Mouse (Mus musculus): Measurements from ENCODE around the gene Slc18a2. TPM values are rescaled to one million over a fixed set of nuclear protein-coding genes. Genes with fewer than 3 reads are reported as not detected.

The Slc18a2 gene
- polyA plus RNA-seq, 1 experiment = 0.22 TPM

DNA sequence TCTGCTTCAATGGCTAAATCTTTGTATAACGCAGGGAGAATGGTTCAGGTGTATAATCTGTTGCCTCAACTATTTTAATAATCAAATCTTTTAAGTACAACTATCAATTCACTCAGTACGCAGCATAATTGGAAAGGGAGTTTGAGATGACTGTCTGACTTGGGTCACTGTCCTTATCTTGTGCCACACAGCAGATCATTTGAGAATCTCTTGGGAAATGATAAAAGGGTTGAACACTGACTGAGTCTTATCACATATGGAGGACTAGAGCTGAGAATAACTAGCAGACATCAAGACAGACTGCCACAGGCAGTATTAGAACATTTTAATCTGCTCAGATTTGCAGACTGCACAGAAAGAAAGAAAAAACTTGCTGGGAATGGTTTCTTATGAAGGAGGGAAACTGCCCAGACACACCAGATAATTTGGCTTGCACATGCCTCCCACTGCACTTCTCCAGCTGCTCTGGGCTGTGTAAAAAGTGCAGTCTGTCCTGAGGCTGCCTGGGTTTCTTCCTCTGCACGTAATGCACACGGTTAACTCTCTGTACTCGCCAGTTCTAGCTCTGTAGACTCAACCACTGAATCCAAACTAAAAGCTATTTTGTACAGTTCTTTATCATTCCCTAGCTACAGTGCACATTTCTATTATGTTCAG is 31.6 kb downstream of the Slc18a2 start:
- no peaks in the 10 kb centered on the region for H3K27me3 ChIP-seq (ENCODE audit: control insufficient read depth, insufficient read depth, insufficient read length)
- no peak overlapping the region for H3K4me3 ChIP-seq (ENCODE audit: insufficient read depth, poor library complexity, severe bottlenecking)
- H3K79me3 ChIP-seq (ENCODE audit: low read depth) = no peaks in the 10 kb centered on the region
- peaks cover 4% of the 10 kb centered on the region for H3K36me3 ChIP-seq (ENCODE audit: control insufficient read depth, insufficient read depth)
- no peaks in the 10 kb centered on the region for H3K79me2 ChIP-seq (ENCODE audit: control insufficient read depth, insufficient read depth)
- no peak overlapping the region for H3ac ChIP-seq (ENCODE audit: control insufficient read depth, insufficient read length, low read depth)
- TF ChIP-seq MYOG (IDR thresholded peaks at IDR 0.05; ENCODE audit: control insufficient read depth, extremely low read depth, insufficient read length) = no peak
- no peak for TF ChIP-seq CEBPB (IDR thresholded peaks at IDR 0.05; ENCODE audit: low read depth)
- no peak for TF ChIP-seq USF1 (IDR thresholded peaks at IDR 0.05; ENCODE audit: low read depth)
- no peak for TF ChIP-seq MYOD1 (IDR thresholded peaks at IDR 0.05; ENCODE audit: control insufficient read depth, insufficient read length, low read depth)
- no peak for TF ChIP-seq MAX (IDR thresholded peaks at IDR 0.05)
- TF ChIP-seq CTCF (IDR thresholded peaks at IDR 0.05; ENCODE audit: control insufficient read depth, insufficient read depth, insufficient read length) = no peak
- no peak for TF ChIP-seq FOSL1 (IDR thresholded peaks at IDR 0.05; ENCODE audit: insufficient read depth, low read length, poor library complexity, severe bottlenecking)

DNA sequence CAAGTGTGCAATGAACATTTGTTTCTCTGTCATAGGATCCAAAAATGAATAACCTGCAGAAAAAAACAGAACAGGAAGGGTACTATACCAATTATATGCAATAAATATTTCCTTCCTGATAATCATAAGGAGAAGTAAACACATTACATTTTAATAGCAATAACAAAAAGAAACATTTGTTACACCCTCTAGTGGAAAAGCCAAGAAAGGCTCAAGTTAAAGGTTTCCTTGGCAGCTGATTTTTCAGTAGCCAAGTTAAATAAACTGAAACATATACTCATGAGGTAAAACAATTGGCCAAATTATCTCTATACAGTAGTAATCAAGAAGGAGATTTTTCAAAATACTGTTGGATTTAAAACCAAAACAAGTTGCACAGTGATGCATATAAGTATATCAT is 54.6 kb downstream of the Slc18a2 start:
- Histone ChIP-seq H3K27me3 (ENCODE audit: control insufficient read depth, insufficient read depth, insufficient read length) (no peaks in the 10 kb centered on the region), H3ac (ENCODE audit: control insufficient read depth, insufficient read length, low read depth) (no peak overlapping the region)

DNA sequence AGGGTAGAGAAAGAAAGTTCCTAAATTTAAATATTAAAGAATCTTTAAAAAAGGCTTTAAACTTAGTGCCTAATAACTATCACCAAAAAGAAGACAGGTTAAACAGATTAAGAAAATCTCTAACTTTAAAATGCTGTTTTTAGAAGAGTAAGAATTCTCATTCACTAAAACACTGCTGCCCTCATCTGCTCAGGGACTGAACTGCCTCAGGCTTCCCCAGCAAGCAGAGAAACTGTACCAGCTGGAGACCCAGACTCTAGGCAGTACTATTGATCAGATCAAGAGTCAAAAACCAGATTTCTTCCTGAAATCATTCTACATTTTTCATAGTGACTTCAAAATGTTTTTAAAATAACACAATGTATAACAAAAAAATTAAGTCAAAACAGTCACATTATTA is 55.9 kb downstream of the Slc18a2 start:
- TF ChIP-seq FOSL1 (IDR thresholded peaks at IDR 0.05; ENCODE audit: insufficient read depth, low read length, poor library complexity, severe bottlenecking) (no peak), CEBPB (IDR thresholded peaks at IDR 0.05; ENCODE audit: low read depth) (no peak), MYOG (IDR thresholded peaks at IDR 0.05; ENCODE audit: control insufficient read depth, extremely low read depth, insufficient read length) (no peak), MYOD1 (IDR thresholded peaks at IDR 0.05; ENCODE audit: control insufficient read depth, insufficient read length, low read depth) (no peak), USF1 (IDR thresholded peaks at IDR 0.05; ENCODE audit: low read depth) (no peak), CTCF (IDR thresholded peaks at IDR 0.05; ENCODE audit: control insufficient read depth, insufficient read depth, insufficient read length) (no peak), MAX (IDR thresholded peaks at IDR 0.05) (no peak)
- H3K27me3 ChIP-seq (ENCODE audit: control insufficient read depth, insufficient read depth, insufficient read length) = no peaks in the 10 kb centered on the region
- no peak overlapping the region for H3ac ChIP-seq (ENCODE audit: control insufficient read depth, insufficient read length, low read depth)
- H3K36me3 ChIP-seq (ENCODE audit: control insufficient read depth, insufficient read depth) = peaks cover 9% of the 10 kb centered on the region
- peaks cover 15% of the 10 kb centered on the region for H3K79me3 ChIP-seq (ENCODE audit: low read depth)
- H3K79me2 ChIP-seq (ENCODE audit: control insufficient read depth, insufficient read depth) = peaks cover 52% of the 10 kb centered on the region
- H3K4me3 ChIP-seq (ENCODE audit: insufficient read depth, poor library complexity, severe bottlenecking) = no peak overlapping the region

More for the DNA sequence above, 54.6 kb downstream of the Slc18a2 start:
- Histone ChIP-seq H3K36me3 (ENCODE audit: control insufficient read depth, insufficient read depth) (peaks cover 15% of the 10 kb centered on the region), H3K79me3 (ENCODE audit: low read depth) (peaks cover 12% of the 10 kb centered on the region), H3K4me3 (ENCODE audit: insufficient read depth, poor library complexity, severe bottlenecking) (no peak overlapping the region), H3K79me2 (ENCODE audit: control insufficient read depth, insufficient read depth) (peaks cover 40% of the 10 kb centered on the region)
- TF ChIP-seq FOSL1 (IDR thresholded peaks at IDR 0.05; ENCODE audit: insufficient read depth, low read length, poor library complexity, severe bottlenecking) (no peak), CTCF (IDR thresholded peaks at IDR 0.05; ENCODE audit: control insufficient read depth, insufficient read depth, insufficient read length) (no peak), MAX (IDR thresholded peaks at IDR 0.05) (no peak), MYOG (IDR thresholded peaks at IDR 0.05; ENCODE audit: control insufficient read depth, extremely low read depth, insufficient read length) (no peak), USF1 (IDR thresholded peaks at IDR 0.05; ENCODE audit: low read depth) (no peak), CEBPB (IDR thresholded peaks at IDR 0.05; ENCODE audit: low read depth) (no peak), MYOD1 (IDR thresholded peaks at IDR 0.05; ENCODE audit: control insufficient read depth, insufficient read length, low read depth) (no peak)

GRCm38 (mm10) chr19:59321990-59322389 is 61.3 kb downstream of the Slc18a2 start, which contains the start of gene Rps12-ps3:
Rps12-ps3 (plus strand) TSS chr19:59322290.
- peaks cover 18% of the 10 kb centered on the region for H3K36me3 ChIP-seq (ENCODE audit: control insufficient read depth, insufficient read depth)
- peaks cover 73% of the 10 kb centered on the region for H3K79me2 ChIP-seq (ENCODE audit: control insufficient read depth, insufficient read depth)
- no peaks in the 10 kb centered on the region for H3K27me3 ChIP-seq (ENCODE audit: control insufficient read depth, insufficient read depth, insufficient read length)
- TF ChIP-seq MYOD1 (IDR thresholded peaks at IDR 0.05; ENCODE audit: control insufficient read depth, insufficient read length, low read depth) (no peak), USF1 (IDR thresholded peaks at IDR 0.05; ENCODE audit: low read depth) (no peak), CEBPB (IDR thresholded peaks at IDR 0.05; ENCODE audit: low read depth) (no peak), CTCF (IDR thresholded peaks at IDR 0.05; ENCODE audit: control insufficient read depth, insufficient read depth, insufficient read length) (no peak), FOSL1 (IDR thresholded peaks at IDR 0.05; ENCODE audit: insufficient read depth, low read length, poor library complexity, severe bottlenecking) (no peak), MYOG (IDR thresholded peaks at IDR 0.05; ENCODE audit: control insufficient read depth, extremely low read depth, insufficient read length) (no peak), MAX (IDR thresholded peaks at IDR 0.05) (no peak)
- H3ac ChIP-seq (ENCODE audit: control insufficient read depth, insufficient read length, low read depth) = no peak within 1 kb of the TSS
- H3K4me3 ChIP-seq (ENCODE audit: insufficient read depth, poor library complexity, severe bottlenecking) = no peak within 1 kb of the TSS
- H3K79me3 ChIP-seq (ENCODE audit: low read depth) = peaks cover 15% of the 10 kb centered on the region

DNA sequence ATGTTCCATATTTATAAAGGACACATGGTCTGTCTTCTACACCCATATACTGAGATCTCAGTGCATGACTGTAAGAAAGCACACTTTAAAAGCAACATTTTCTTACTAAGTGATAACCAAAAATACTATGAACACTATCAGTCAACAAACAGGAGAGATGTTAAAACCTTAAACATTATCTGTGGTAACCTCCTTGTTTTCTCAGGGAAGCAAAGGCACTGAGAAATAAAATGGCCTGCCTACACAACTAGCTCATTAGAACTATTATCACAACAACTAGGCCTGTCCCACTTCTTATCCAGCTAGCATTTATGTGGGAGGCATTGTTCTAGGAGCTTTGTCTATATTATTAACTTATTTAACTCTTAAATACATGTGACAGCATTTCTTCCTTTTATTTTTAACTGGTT is 70.1 kb downstream of the Slc18a2 start:
- Histone ChIP-seq H3K79me2 (ENCODE audit: control insufficient read depth, insufficient read depth) (peaks cover 86% of the 10 kb centered on the region), H3K27me3 (ENCODE audit: control insufficient read depth, insufficient read depth, insufficient read length) (no peaks in the 10 kb centered on the region)

More for the DNA sequence above, 70.1 kb downstream of the Slc18a2 start:
- H3ac ChIP-seq (ENCODE audit: control insufficient read depth, insufficient read length, low read depth) = no peak overlapping the region
- H3K4me3 ChIP-seq (ENCODE audit: insufficient read depth, poor library complexity, severe bottlenecking) = no peak overlapping the region
- H3K36me3 ChIP-seq (ENCODE audit: control insufficient read depth, insufficient read depth) = peaks cover 10% of the 10 kb centered on the region
- H3K79me3 ChIP-seq (ENCODE audit: low read depth) = peaks cover 59% of the 10 kb centered on the region
- TF ChIP-seq CEBPB (IDR thresholded peaks at IDR 0.05; ENCODE audit: low read depth) (no peak), USF1 (IDR thresholded peaks at IDR 0.05; ENCODE audit: low read depth) (no peak), MAX (IDR thresholded peaks at IDR 0.05) (no peak), CTCF (IDR thresholded peaks at IDR 0.05; ENCODE audit: control insufficient read depth, insufficient read depth, insufficient read length) (no peak), FOSL1 (IDR thresholded peaks at IDR 0.05; ENCODE audit: insufficient read depth, low read length, poor library complexity, severe bottlenecking) (no peak), MYOD1 (IDR thresholded peaks at IDR 0.05; ENCODE audit: control insufficient read depth, insufficient read length, low read depth) (no peak), MYOG (IDR thresholded peaks at IDR 0.05; ENCODE audit: control insufficient read depth, extremely low read depth, insufficient read length) (no peak)

All from C2C12 (cell line).